Mouse (Mus musculus) cerebellum, adult (tissue): ENCODE results near the gene Pitx2.

Experiments
- ATAC-seq: cut with Nextera tagmentation; 2 replicates; pipeline ENCODE4 v1.9.2; 2017; ENCODE audit warnings: mild to moderate bottlenecking, moderate library complexity, mixed read lengths; ENCODE audit not compliant: insufficient number of reproducible peaks, low FRiP score, low TSS enrichment

Gene Pitx2

DNA sequence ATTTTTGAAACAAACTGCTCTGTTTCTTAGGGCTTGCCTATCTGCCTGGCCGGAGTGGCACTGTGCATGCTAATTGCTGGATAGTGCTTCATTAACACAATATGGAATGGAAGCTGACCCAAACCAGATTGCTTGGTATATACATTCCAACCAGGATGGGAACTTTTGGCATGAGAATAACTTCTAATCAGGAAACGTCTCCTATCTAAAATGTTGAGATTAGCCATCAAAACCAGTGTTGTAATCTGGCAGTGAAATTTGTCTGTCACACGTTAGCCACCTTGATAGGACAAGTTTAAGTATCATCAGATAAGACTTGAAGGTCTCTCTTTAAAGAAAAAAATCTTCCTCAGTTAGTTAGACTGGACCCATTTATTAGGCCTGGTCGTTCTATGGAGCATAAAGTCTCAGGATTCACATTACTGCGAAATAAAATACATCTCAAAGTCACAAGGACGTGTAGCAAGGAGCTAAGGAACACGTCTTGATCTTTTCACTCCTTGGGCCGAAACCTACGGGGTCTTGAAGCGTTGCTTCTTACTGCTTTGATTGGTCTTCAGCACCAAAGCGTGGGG is 2.1 kb downstream of the Pitx2 start:
- no peak for ATAC-seq

DNA sequence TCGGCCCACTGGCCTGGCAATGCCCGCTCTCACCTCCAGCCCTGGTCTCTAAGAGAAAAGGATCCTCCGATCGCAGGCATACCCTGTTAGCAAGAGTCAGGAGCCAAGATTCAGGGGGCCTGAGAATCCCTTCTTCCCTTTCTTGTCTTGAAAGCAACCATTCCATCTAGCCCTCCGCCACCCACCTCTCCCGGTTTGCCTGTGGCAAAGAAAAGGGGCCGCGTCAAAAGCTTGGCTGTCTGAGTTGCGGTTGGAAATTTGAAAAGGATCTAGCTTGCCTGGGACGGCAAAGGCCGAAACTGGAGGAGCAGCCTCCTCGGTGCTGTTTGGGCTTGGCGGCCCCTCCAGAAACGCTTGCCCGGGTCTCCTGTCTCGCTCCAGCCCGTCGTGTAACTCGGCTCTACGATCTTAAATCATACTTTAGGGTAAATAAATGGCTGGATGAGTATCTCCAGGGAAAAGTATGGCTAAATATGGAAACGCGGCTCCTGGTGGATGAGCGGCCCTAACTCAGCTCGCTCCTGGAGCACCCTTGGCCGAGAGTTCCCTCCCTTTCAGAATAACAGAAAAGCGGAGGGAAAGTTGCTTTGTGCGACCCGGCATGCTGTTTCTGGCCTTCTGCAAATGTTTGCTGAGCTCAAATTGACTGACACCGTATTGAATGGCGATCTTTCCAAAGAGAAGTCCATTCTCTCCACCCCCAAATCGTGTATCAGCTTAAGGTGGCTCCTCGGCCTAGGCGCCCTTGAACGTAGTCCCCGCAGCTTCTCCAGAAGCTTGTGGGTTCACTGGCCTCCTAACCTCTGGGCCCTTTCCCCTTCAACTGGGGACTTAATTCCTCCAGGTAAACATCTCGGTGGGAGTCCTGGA is 3.4 kb downstream of the Pitx2 start:
- no peak for ATAC-seq

DNA sequence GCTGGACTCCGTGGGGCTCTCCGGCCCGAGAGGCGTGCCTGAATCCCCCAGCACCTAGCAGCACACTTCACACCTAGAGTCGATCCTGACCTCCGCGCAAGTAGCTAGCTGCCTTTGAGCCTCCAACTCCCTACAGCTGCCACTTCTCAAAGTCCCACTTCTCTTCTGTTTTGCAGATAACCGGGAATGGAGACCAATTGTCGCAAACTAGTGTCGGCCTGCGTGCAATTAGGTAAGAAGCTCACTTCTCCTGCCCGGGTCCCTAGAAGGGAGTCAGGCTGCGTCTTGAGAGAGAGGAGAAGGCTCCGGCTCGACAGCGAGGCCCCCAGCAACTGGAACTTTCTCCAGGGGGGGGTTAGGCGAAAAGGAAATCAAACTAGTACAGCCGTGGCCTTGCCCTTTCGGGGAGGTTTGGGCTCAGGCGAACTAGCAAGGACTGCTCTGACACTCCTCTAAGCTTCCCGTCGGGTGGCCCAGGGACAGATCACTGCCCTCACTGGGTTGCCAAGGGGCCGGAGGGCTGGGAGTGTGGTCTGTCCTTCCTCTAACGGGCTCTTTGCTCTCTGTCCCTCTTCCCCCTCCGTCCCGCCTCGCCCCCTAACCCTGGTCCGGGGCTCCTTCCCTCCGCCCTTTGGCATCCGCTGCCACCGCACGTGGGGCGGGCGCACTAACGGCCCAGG is 4.2 kb downstream of the Pitx2 start:
- ATAC-seq = no peak

DNA sequence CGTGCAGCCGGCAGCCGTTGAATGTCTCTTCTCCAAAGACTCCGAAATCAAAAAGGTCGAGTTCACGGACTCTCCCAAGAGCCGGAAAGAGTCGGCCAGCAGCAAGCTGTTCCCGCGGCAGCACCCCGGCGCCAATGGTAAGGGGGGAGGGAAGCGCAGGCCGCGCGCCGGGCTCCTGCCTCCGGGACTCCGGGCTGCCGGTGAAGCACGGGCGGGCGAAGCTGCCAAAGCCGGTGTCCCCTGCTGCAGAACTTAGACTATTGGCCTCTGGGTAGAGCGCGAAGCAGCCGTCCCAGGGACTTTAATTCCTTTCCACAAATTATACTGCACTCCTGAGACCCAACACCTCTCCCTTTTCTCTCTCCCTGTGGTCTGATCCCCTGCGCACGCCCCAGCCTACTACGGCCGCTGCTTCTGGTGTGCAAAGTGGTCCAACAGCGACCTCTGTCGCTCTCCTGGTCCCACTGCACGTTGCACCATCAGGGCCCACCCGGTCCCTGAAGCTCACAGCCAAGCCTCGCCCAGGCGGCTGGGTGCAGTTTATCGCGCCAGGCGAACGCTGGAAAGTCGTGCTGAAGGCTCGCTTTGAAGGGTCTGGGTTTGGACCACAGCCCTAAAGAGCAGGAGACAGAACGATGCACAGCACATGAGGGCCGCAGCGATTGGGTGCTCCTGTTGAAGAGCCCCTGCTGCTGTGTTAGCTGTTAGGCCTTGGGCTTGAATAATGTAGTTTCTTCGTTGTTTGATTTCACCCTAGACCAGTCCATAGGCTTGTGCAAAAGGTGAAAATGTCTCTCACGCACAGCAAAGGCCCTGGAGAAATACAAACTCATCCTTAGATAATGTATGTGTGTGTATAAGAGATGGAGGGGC is 5.0 kb downstream of the Pitx2 start:
- ATAC-seq = no peak

- no peak for ATAC-seq
These were observed 6.0 kb downstream of the Pitx2 start for GRCm38 (mm10) chr3:129205481-129206175.

- no peak for ATAC-seq
These were observed 7.1 kb downstream of the Pitx2 start for GRCm38 (mm10) chr3:129206776-129207175.

- no peak for ATAC-seq
These were observed 7.8 kb downstream of the Pitx2 start for GRCm38 (mm10) chr3:129207231-129208030.

DNA sequence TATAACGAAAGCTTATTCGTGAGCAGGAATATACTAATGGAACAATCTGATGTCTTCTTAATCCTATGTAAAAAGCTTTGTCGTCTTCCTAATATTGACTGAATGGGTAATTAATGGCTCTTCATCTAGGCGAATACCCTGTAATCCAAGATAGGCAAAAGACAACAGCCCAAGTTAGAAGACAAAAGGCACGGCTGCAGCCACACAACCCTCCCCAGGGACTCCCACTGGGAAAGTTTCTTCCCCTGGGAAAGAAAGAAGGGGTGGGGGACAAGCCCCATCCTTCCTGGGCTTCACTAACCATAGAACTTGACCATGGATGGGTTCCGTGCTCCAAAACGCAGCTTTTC is 8.3 kb downstream of the Pitx2 start:
- no peak for ATAC-seq

- ATAC-seq = no peak
These were observed 8.7 kb downstream of the Pitx2 start for GRCm38 (mm10) chr3:129208421-129208820.

GRCm38 (mm10) chr3:129209266-129209665 is 9.6 kb downstream of the Pitx2 start:
- ATAC-seq = no peak

DNA sequence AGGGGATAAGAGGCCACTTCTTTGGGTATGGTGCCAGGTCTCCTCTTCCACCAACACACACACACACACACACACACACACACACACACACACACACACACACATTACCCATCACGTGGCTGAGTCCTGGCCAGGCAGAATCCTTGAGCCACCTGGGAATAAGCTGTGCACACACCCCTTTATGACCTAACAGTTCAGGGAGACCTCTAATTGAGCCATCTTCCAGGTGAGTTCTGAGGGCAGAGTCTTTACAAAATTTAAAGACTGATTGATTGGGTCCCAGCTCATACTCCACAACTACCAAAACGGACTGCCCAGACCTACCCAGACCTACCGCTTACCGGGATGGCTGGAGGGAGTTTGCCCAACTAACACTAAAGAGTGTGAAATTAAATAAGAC is 10.1 kb downstream of the Pitx2 start:
- ATAC-seq = no peak

GRCm38 (mm10) chr3:129212038-129212645 is 12.5 kb downstream of the Pitx2 start:
- ATAC-seq = no peak

DNA sequence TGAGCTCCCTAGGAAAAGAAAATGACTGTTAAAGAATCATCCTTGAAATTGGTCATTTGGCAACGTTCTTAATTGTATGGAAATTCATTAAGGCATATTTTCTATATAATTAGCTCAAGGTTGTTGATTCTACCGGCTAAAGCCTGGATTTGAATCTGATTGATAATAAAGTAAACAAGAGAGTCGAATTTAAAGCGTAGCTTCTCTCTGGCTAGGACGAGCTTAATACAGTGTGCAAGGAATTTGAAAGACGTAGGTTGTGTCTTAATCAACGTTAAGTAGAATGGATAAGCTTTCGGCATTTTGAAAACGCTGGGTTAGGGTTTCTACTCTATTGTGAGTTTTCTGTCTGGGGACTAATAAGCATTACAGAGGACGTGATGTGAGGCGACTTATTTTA is 13.1 kb downstream of the Pitx2 start:
- no peak for ATAC-seq

- no peak for ATAC-seq
These were observed 14.0 kb downstream of the Pitx2 start for GRCm38 (mm10) chr3:129213633-129214145.

DNA sequence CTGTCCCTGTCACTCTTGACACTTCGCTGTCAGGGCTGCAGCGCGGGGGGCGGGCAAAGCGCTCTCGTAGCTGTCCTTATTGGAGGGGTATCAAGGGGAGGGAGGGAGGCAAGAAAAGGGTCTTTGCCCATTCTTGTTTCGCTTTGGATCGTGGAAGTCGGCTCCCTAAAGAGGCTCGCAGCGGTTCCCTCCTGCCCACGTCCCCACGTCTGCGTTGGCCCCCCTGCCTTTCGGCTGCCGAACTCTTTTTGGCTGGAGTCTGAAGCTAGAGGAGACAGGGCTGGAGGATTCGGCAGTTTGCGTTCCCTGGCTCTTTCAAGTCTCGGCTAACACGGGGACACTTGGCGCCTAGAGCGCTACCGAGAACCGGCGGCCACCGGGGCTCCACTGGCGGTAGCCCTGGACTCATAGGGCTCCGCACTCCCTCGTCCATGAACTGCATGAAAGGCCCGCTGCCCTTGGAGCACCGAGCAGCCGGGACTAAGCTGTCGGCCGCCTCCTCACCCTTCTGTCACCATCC is 14.5 kb downstream of the Pitx2 start:
- no peak for ATAC-seq

DNA sequence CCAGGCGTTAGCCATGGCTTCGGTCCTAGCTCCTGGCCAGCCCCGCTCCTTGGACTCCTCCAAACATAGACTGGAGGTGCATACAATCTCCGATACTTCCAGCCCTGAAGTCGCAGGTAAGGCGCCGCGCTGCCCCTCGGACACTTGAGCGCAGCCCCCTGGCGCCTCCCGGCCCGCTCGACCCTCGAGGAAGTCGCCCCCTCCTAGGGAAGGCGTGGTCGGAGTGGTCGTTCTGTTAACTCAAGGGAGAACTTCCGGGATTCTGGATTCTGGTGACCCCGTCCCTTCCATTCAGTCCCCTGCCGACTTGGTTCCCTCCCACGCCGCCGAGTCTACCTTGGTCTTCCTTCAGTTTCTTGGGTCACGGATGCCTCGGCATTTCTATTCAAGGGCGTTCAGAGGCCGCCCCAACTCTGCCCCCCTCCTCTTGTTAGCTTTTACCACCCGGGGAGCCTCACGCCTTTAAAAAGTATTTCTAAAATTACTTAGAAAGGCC is 15.0 kb downstream of the Pitx2 start:
- ATAC-seq = no peak

- no peak for ATAC-seq
These were observed 15.6 kb downstream of the Pitx2 start for GRCm38 (mm10) chr3:129215241-129215750.

DNA sequence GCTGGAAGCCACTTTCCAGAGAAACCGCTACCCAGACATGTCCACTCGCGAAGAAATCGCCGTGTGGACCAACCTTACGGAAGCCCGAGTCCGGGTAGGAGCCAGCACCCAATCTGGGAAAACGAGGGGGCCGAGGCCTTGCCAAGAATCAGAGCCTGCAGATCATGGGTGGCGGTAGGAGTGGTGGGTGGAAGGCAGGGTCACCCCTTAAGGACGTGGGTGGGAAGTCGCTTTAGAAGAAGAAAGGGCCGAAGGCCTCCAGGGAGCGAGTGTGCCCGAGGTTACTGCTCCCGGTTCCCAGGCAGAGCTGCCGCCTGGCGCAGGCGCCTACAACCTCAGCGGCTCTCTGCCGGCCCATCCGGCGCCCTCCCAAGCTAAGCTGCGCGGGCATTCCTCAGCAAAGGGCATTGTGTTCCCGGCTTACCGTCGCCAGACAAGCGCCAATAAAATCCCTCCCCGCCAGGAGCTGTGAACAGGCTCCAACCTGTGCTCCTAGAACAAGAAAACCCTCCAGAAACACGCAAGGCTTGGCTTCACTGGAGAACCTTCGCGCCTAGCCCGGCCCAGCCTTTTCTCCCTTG is 16.2 kb downstream of the Pitx2 start:
- ATAC-seq = no peak
